In genomic region chr12:77135661-77136060, GRCm38 (mm10) we compare ENCODE assay signal across 28 mouse cellular contexts.
"Had no signal": no experiment of that assay in that cellular context is flagged by ENCODE, and none has a peak within 500 bp of the region (broad histone marks: within the 10 kb centered on the region; RNA-seq: fewer than 3 reads in every experiment).

No protein-coding gene starts in this region.

- H3K9ac ChIP-seq: embryonic facial prominence, embryonic 12.5 days; embryonic facial prominence, embryonic 13.5 days; embryonic facial prominence, embryonic 15.5 days; forebrain, embryonic 12.5 days; forebrain, embryonic 13.5 days; forebrain, embryonic 15.5 days; forebrain, postnatal 0 days had no signal

- H3K36me3 ChIP-seq: embryonic facial prominence, embryonic 10.5 days; embryonic facial prominence, embryonic 12.5 days; embryonic facial prominence, embryonic 13.5 days; embryonic facial prominence, embryonic 15.5 days; forebrain, embryonic 10.5 days; forebrain, embryonic 12.5 days; forebrain, embryonic 15.5 days had no signal

- DNase-seq: cerebellum, adult 2 months; cerebellum, adult 8-10 months; cerebellum, adult 9-10 months; cerebellum, adult 9-11 months; cerebellum, postnatal 10 days; cerebellum, postnatal 14 days; cerebellum, postnatal 25 days; cerebellum, postnatal 36 days; embryo, embryonic 11 days; forebrain, postnatal 0 days; gastrocnemius, adult 2 months; gastrocnemius, postnatal 10 days; gastrocnemius, postnatal 14 days; gastrocnemius, postnatal 25 days; gastrocnemius, postnatal 36 days; heart, adult 18-20 months; heart, adult 2 months had no signal

- ATAC-seq: forebrain, embryonic 13.5 days; forebrain, embryonic 14.5 days; forebrain, embryonic 15.5 days; forebrain, embryonic 16.5 days; forebrain, postnatal 0 days had no signal

- H3K27me3 ChIP-seq: embryonic facial prominence, embryonic 12.5 days; embryonic facial prominence, embryonic 15.5 days; forebrain, embryonic 12.5 days; forebrain, embryonic 13.5 days; forebrain, embryonic 15.5 days had no signal

- H3K27ac ChIP-seq: embryonic facial prominence, embryonic 10.5 days; embryonic facial prominence, embryonic 12.5 days; embryonic facial prominence, embryonic 13.5 days; embryonic facial prominence, embryonic 15.5 days; forebrain, embryonic 10.5 days; forebrain, embryonic 12.5 days; forebrain, embryonic 13.5 days; forebrain, embryonic 15.5 days; gastrocnemius, adult 2 months; heart, adult 2 months had no signal

- H3K4me3 ChIP-seq: embryonic facial prominence, embryonic 10.5 days; embryonic facial prominence, embryonic 12.5 days; embryonic facial prominence, embryonic 13.5 days; embryonic facial prominence, embryonic 15.5 days; erythroblast, embryonic 14.5 days; forebrain, embryonic 10.5 days; forebrain, embryonic 12.5 days; forebrain, embryonic 13.5 days; forebrain, embryonic 15.5 days; gastrocnemius, adult 2 months; heart, adult 2 months had no signal

- H3K9me3 ChIP-seq: embryonic facial prominence, embryonic 10.5 days; embryonic facial prominence, embryonic 12.5 days; embryonic facial prominence, embryonic 13.5 days; embryonic facial prominence, embryonic 15.5 days; forebrain, embryonic 10.5 days; forebrain, embryonic 12.5 days; forebrain, embryonic 13.5 days; forebrain, embryonic 15.5 days had no signal

- H3K4me2 ChIP-seq: embryonic facial prominence, embryonic 12.5 days; embryonic facial prominence, embryonic 13.5 days; embryonic facial prominence, embryonic 15.5 days; forebrain, embryonic 12.5 days; forebrain, embryonic 13.5 days; forebrain, embryonic 15.5 days had no signal

- H3K4me1 ChIP-seq: embryonic facial prominence, embryonic 12.5 days; embryonic facial prominence, embryonic 13.5 days; embryonic facial prominence, embryonic 15.5 days; forebrain, embryonic 12.5 days; forebrain, embryonic 13.5 days; forebrain, embryonic 15.5 days had no signal
